Mouse (Mus musculus) gastrocnemius, postnatal 10 days (tissue): Measurements from ENCODE around the gene Prkce. TPM values are rescaled to one million over a fixed set of nuclear protein-coding genes. Genes with fewer than 3 reads are reported as not detected.
A peak's percentile ranks its signal among the peaks of the same experiment; 100 is the strongest.

Experiments used
- DNase-seq: peaks from one replicate; pipeline ENCODE4 v3.0.0; 2021; ENCODE audit warnings: mixed read lengths
- total RNA-seq, 2 experiments: library from RNA; stranded (reverse); gene quantifications; 2 replicates each; pipeline ENCODE4 v1.2.3; 2021

The Prkce gene
- total RNA-seq, 2 experiments from 2014 or later = 11.3 to 14.0 TPM

- peak; percentile 47 for DNase-seq
These were observed 414.8 kb downstream of the Prkce start for GRCm38 (mm10) chr17:86582341-86582740.

GRCm38 (mm10) chr17:86586441-86586840 lies 418.9 kb downstream of the Prkce start:
- no peak for DNase-seq

GRCm38 (mm10) chr17:86588704-86589449 lies 421.3 kb downstream of the Prkce start:
- DNase-seq = no peak

- DNase-seq = no peak
These were observed 422.1 kb downstream of the Prkce start for GRCm38 (mm10) chr17:86589681-86590080.

- DNase-seq = no peak
These were observed 423.7 kb downstream of the Prkce start for GRCm38 (mm10) chr17:86591241-86591640.

GRCm38 (mm10) chr17:86592991-86593586 lies 425.5 kb downstream of the Prkce start:
- no peak for DNase-seq

GRCm38 (mm10) chr17:86595526-86595925 lies 427.9 kb downstream of the Prkce start:
- no peak for DNase-seq

GRCm38 (mm10) chr17:86601116-86601515 lies 433.5 kb downstream of the Prkce start:
- no peak for DNase-seq

- no peak for DNase-seq
These were observed 434.3 kb downstream of the Prkce start for GRCm38 (mm10) chr17:86601901-86602300.

- no peak for DNase-seq
These were observed 436.4 kb downstream of the Prkce start for GRCm38 (mm10) chr17:86603848-86604444.

GRCm38 (mm10) chr17:86607981-86608380 lies 440.4 kb downstream of the Prkce start:
- no peak for DNase-seq

GRCm38 (mm10) chr17:86610271-86610969 lies 442.8 kb downstream of the Prkce start:
- no peak for DNase-seq

GRCm38 (mm10) chr17:86611772-86612171 lies 444.2 kb downstream of the Prkce start:
- no peak for DNase-seq

GRCm38 (mm10) chr17:86615592-86616291 lies 448.2 kb downstream of the Prkce start:
- DNase-seq = no peak

- no peak for DNase-seq
These were observed 450.1 kb downstream of the Prkce start for GRCm38 (mm10) chr17:86617570-86618237.

GRCm38 (mm10) chr17:86618431-86618861 lies 450.9 kb downstream of the Prkce start:
- peak; percentile 19 for DNase-seq

GRCm38 (mm10) chr17:86622862-86623261 lies 455.3 kb downstream of the Prkce start:
- DNase-seq = no peak

GRCm38 (mm10) chr17:86626523-86626922 lies 458.9 kb downstream of the Prkce start:
- no peak for DNase-seq

- no peak for DNase-seq
These were observed 465.5 kb downstream of the Prkce start for GRCm38 (mm10) chr17:86633131-86633530.

GRCm38 (mm10) chr17:86637311-86637710 lies 469.7 kb downstream of the Prkce start:
- no peak for DNase-seq

- DNase-seq = no peak
These were observed 471.7 kb downstream of the Prkce start for GRCm38 (mm10) chr17:86639279-86639678.

GRCm38 (mm10) chr17:86647226-86647625 lies 479.6 kb downstream of the Prkce start:
- DNase-seq = no peak
